Mouse (Mus musculus) intestine, postnatal 0 days (tissue): Measurements from ENCODE around the gene Gm3646. TPM values are rescaled to one million over a fixed set of nuclear protein-coding genes. Genes with fewer than 3 reads are reported as not detected.

Experiments
- ATAC-seq: fragments of 200-750 bp; cut with Nextera tagmentation; 2 replicates; pipeline ENCODE4 v1.8.0; 2017; ENCODE audit warnings: mild to moderate bottlenecking, moderate TSS enrichment, moderate library complexity
- H3K27ac ChIP-seq: fragments of 300-500 bp; sonication (generic); 2 replicates; pipeline ENCODE4 v1.5.1; 2014; ENCODE audit warnings: mild to moderate bottlenecking, low read depth, low read length, moderate library complexity
- H3K27me3 ChIP-seq: fragments of 300-500 bp; sonication (generic); replicated peaks from 2 replicates; pipeline ENCODE4 v1.6.1; 2014; ENCODE audit warnings: low read length, mixed read lengths; ENCODE audit not compliant: control insufficient read depth, insufficient read depth
- H3K36me3 ChIP-seq: fragments of 300-500 bp; sonication (generic); 2 replicates; pipeline ENCODE4 v1.6.1; 2014; ENCODE audit warnings: mild to moderate bottlenecking, moderate library complexity; ENCODE audit not compliant: control insufficient read depth, insufficient read depth
- H3K4me1 ChIP-seq: fragments of 300-500 bp; sonication (generic); replicated peaks from 2 replicates; pipeline ENCODE4 v1.6.1; 2014; ENCODE audit warnings: antibody characterized with exemption, low read length, mixed read lengths; ENCODE audit not compliant: control insufficient read depth, insufficient read depth
- H3K4me2 ChIP-seq: fragments of 300-500 bp; sonication (generic); replicated peaks from 2 replicates; pipeline ENCODE4 v1.6.1; 2014; ENCODE audit warnings: low read depth, mild to moderate bottlenecking, moderate library complexity
- H3K4me3 ChIP-seq: fragments of 300-500 bp; sonication (generic); 2 replicates; pipeline ENCODE4 v1.5.1; 2014; ENCODE audit warnings: low read depth, low read length
- H3K9ac ChIP-seq: fragments of 300-500 bp; sonication (generic); 2 replicates; pipeline ENCODE4 v1.6.1; 2014; ENCODE audit warnings: mild to moderate bottlenecking, low read depth, low read length
- H3K9me3 ChIP-seq: fragments of 300-500 bp; sonication (generic); 2 replicates; pipeline ENCODE4 v1.6.1; 2016; ENCODE audit warnings: mixed run types; ENCODE audit not compliant: control insufficient read depth
- CTCF ChIP-seq: sonication (generic); IDR thresholded peaks from 2 replicates; pipeline ENCODE4 v1.5.1; 2016; ENCODE audit warnings: low read depth, mild to moderate bottlenecking, control low read depth, antibody characterized with exemption, moderate library complexity
- WGBS: fragments of 180-500 bp; shearing (Covaris S2); extraction: QIAGEN DNeasy Blood & Tissue Kit; methylation state at CpG from one replicate; pipeline ENCODE4 v1.1.7; 2014; 5-methylcytosine and 5-hydroxymethylcytosine counted together
- polyA plus RNA-seq: library from polyadenylated mRNA; unstranded; fragments of >200 nt; fragmentation: Nextera tagmentation; extraction: Ambion mirVana; gene quantifications from 2 replicates; pipeline ENCODE4 v1.2.1, GENCODE M21; 2015

Gm3646 gene
- polyA plus RNA-seq: 0.54 TPM in 1 of 2 replicates, not detected in the other

DNA sequence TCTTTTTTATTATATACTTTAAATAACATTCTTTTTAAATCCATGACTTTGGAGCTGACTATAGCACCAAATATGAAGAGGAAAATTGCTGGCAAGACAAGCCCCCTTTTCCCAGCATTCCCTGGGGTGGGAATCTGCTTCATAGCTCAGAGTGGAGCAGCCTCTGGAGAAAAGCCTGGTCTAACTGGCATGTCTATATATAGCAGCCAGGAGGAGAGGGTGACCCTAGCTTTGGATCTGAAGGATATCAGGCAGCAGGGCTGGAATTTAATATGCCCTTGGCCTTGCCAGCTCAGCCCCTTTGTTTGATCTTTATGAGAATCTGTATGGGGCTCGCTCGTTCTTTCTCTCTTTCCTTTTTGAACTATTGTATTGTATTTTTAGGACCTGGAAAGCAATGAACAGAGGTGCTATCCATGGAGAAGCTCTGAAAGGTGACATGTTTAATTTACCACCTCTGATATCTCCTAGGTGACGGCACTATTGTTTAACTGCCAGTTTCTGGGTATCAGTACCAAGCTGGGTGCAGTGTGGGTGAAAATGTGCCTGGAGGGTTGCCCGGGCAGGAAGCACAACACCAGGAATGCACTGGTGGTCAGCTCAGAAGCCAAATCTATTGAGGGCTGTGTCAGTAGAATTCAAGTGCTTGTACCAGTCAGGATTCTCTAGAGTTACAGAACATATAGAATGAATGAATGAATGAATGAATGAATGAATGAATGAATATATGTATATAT, at the start of gene Gm3646:
Gene Gm3646, minus strand, starts transcription at position 90 of the 737 bp plus-strand sequence.
- no peaks in the 10 kb centered on the region for H3K27me3 ChIP-seq
- WGBS: 75% methylated on average over 4 of the region's 4 CpGs
- H3K36me3 ChIP-seq: no peaks in the 10 kb centered on the region
- TF ChIP-seq CTCF: no peak
- H3K9me3 ChIP-seq: no peaks in the 10 kb centered on the region
- H3K9ac ChIP-seq: no peak within 1 kb of the TSS
- H3K4me3 ChIP-seq: no peak within 1 kb of the TSS
- no peak within 1 kb of the TSS for H3K27ac ChIP-seq
- no peak for ATAC-seq
- no peaks in the 10 kb centered on the region; the same call in 1 of the 2 replicates for H3K4me1 ChIP-seq
- no peak within 1 kb of the TSS for H3K4me2 ChIP-seq

DNA sequence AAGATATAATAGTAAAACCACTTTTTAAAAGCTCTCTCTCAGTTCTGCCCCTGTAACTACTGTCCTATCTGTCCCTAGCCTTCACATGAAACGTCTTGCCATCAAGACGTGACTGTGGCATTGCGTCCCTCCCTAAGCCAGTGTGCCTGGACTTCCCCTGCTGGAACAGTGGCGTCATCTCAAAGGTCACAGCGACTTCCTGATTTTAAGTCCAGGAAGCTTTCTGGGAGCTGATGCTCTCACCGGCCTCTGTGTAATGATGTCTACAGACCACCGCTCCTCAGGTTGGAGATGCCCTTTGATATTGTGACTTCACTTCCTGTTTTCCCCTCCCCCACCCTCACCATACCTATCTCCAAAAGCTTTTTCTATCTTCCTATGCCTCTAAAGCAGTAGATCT, 41.9 kb upstream of the Gm3646 start:
- WGBS: 74% methylated on average over 7 of the region's 7 CpGs
- Histone ChIP-seq H3K4me3 (no peak overlapping the region), H3K27ac (no peak overlapping the region), H3K9me3 (no peaks in the 10 kb centered on the region), H3K4me1 (no peaks in the 10 kb centered on the region), H3K27me3 (no peaks in the 10 kb centered on the region), H3K9ac (no peak overlapping the region), H3K4me2 (no peak overlapping the region), H3K36me3 (no peaks in the 10 kb centered on the region)
- no peak for TF ChIP-seq CTCF
- ATAC-seq: no peak

DNA sequence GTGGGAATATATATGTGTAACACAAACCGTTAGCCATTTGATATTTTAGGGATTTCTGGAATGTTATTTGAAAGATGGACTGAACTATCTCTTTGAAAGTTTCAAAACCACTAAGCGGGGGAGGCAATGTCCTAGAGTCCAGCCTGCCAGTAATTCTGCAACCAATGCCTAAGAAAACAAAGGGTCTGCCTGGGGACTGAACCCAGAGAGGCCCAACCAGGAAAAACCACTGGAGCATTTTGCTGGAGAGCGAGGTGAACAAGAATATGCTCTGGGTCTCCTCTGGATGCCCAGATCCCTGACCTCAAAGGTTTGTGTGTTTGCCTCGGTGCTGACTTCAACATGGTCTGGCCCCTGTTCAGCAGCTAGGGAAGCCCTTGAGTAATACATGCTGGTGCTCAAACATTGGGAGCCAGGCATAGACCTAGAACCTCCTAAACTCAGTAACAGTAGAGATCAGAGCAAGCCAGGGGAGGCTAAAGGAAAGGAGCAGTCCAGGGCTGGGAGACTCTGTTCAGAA, 41.0 kb upstream of the Gm3646 start:
- WGBS: 75% methylated on average over 4 of the region's 4 CpGs
- Histone ChIP-seq H3K9me3 (no peaks in the 10 kb centered on the region), H3K27ac (no peak overlapping the region), H3K36me3 (no peaks in the 10 kb centered on the region), H3K4me1 (no peaks in the 10 kb centered on the region), H3K4me3 (no peak overlapping the region), H3K27me3 (no peaks in the 10 kb centered on the region), H3K9ac (no peak overlapping the region), H3K4me2 (no peak overlapping the region)
- no peak for ATAC-seq
- TF ChIP-seq CTCF: no peak

DNA sequence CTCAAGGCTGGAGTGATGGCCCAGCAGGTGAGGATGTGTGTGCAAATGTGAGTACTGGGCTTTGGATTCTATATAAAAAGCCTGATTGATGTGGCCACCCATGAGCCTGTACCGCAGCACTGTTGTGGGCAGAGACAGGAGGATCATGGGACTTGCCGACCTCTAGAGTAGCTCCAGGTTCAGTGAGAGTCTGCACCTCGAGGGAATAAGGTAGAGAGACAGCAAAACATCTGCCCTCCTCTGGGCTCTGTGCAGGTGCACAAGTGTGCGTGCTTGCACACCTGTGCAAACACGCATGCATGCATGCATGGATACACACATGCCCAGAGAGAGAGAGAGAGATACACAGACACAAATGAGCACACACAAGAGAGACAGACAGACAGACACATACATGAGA, 38.2 kb upstream of the Gm3646 start:
- no peak for TF ChIP-seq CTCF
- no peaks in the 10 kb centered on the region for H3K9me3 ChIP-seq
- H3K4me1 ChIP-seq: 0 out of 2 replicates have a peak, but pooled peaks cover 3% of the 10 kb centered on the region
- no peaks in the 10 kb centered on the region for H3K36me3 ChIP-seq
- no peak overlapping the region for H3K9ac ChIP-seq
- no peaks in the 10 kb centered on the region for H3K27me3 ChIP-seq
- no peak overlapping the region for H3K27ac ChIP-seq
- 73% methylated on average over 5 of the region's 5 CpGs for WGBS
- no peak overlapping the region for H3K4me2 ChIP-seq
- no peak for ATAC-seq
- no peak overlapping the region for H3K4me3 ChIP-seq

DNA sequence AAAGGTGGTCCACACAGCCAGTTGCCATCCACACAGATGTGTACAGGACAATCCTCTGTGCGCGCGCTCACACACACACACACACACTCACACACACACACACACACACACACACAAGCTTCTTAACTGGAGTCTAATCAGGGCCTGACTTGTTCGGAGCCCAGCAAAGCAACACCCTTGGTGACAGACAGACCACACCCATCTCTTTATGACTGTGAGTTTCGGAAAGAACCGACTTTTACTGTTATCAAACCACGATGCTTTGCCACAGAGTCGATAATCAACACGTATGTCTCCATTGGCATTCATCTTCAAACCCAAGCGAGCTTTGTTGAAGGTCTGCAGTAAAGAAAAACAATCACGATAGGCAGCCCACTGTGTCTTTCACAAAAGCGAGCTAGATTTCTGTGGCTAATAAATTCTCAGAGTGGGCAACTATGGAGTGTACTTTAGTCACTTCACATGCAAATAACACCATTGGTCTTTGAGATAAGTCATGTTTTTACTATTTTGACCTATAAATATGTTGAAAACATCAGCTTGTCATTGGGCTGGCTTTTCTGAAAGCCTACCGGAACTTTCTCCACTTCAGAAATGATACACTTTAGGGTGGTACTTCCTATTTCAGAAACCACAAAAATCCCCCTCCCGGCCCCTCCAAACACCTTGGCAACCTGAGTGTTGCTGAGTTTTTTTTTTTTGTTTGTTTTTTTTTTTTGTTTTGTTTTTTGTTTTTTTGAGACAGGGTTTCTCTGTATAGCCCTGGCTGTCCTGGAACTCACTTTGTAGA, 37.3 kb upstream of the Gm3646 start:
- 64% methylated on average over 14 of the region's 14 CpGs for WGBS
- no peak for TF ChIP-seq CTCF
- 0 out of 2 replicates have a peak, but pooled peaks cover 3% of the 10 kb centered on the region for H3K4me1 ChIP-seq
- H3K27me3 ChIP-seq: no peaks in the 10 kb centered on the region
- no peaks in the 10 kb centered on the region for H3K36me3 ChIP-seq
- H3K27ac ChIP-seq: no peak overlapping the region
- no peak for ATAC-seq
- no peak overlapping the region for H3K4me3 ChIP-seq
- no peak overlapping the region for H3K9ac ChIP-seq
- no peaks in the 10 kb centered on the region for H3K9me3 ChIP-seq
- H3K4me2 ChIP-seq: no peak overlapping the region

DNA sequence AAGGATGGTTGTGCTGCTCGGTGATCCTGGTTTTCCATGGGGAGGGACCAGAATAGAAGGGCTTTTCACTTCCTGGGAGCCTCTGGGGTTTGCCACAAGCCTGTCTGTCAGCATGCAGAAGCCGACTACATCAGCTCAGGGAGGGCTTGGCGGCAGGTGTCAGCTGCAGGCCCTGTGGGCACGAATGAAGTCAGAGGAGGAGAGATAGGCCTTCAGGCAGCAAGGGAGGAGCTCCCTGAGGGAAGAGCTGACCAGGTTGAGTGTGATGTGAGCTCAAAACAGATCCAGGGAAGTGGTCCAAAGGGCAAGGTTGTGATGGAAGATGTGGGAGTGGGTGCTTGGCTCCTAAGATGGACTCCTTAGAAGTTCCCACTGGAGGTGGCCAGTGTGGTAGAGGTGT, 35.7 kb upstream of the Gm3646 start:
- Histone ChIP-seq H3K27me3 (no peaks in the 10 kb centered on the region), H3K4me1 (0 out of 2 replicates have a peak, but pooled peaks cover 3% of the 10 kb centered on the region), H3K4me2 (no peak overlapping the region), H3K4me3 (no peak overlapping the region), H3K9ac (no peak overlapping the region), H3K36me3 (no peaks in the 10 kb centered on the region), H3K27ac (no peak overlapping the region), H3K9me3 (no peaks in the 10 kb centered on the region)
- ATAC-seq: no peak
- no peak for TF ChIP-seq CTCF
- WGBS: 67% methylated on average over 4 of the region's 4 CpGs
